Comparison of ENCODE assay signal across 18 mouse cellular contexts in genomic region chr7:145309877-145310276, GRCm38 (mm10). TPM values are rescaled to one million over a fixed set of nuclear protein-coding genes. Genes with fewer than 3 reads are reported as not detected.
"Had no signal": no experiment of that assay in that cellular context is flagged by ENCODE, and none has a peak within 500 bp of the region (broad histone marks: within the 10 kb centered on the region; RNA-seq: fewer than 3 reads in every experiment).

No protein-coding gene starts in this region.

- H3K27me3 ChIP-seq: limb, embryonic 12.5 days; limb, embryonic 15.5 days; midbrain, embryonic 12.5 days; midbrain, embryonic 15.5 days; neural tube, embryonic 12.5 days; neural tube, embryonic 15.5 days; stomach, embryonic 15.5 days had no signal

- DNase-seq: kidney, adult 9 months; kidney, postnatal 14 days; kidney, postnatal 4 days; liver, postnatal 0 days; right cerebral cortex, postnatal 25 days; spleen, adult 18-20 months; thymus, postnatal 25 days had no signal

- H3K4me3 ChIP-seq: limb, embryonic 12.5 days; limb, embryonic 15.5 days; midbrain, embryonic 12.5 days; midbrain, embryonic 15.5 days; neural tube, embryonic 12.5 days; neural tube, embryonic 15.5 days; stomach, embryonic 15.5 days had no signal

- H3K9ac ChIP-seq: limb, embryonic 12.5 days; limb, embryonic 15.5 days; liver, embryonic 14.5 days; liver, postnatal 0 days; midbrain, embryonic 12.5 days; midbrain, embryonic 15.5 days; neural tube, embryonic 12.5 days; neural tube, embryonic 15.5 days; stomach, embryonic 15.5 days had no signal

- H3K27ac ChIP-seq: limb, embryonic 12.5 days; limb, embryonic 15.5 days; liver, embryonic 14.5 days; macrophage; midbrain, embryonic 12.5 days; midbrain, embryonic 15.5 days; neural tube, embryonic 12.5 days; neural tube, embryonic 15.5 days; stomach, embryonic 15.5 days had no signal

- H3K4me2 ChIP-seq: limb, embryonic 12.5 days; limb, embryonic 15.5 days; liver, embryonic 11.5 days; midbrain, embryonic 12.5 days; midbrain, embryonic 15.5 days; neural tube, embryonic 12.5 days; neural tube, embryonic 15.5 days; stomach, embryonic 15.5 days had no signal

- H3K36me3 ChIP-seq: limb, embryonic 12.5 days; limb, embryonic 15.5 days; midbrain, embryonic 12.5 days; midbrain, embryonic 15.5 days; neural tube, embryonic 12.5 days; neural tube, embryonic 15.5 days; stomach, embryonic 15.5 days had no signal

- H3K9me3 ChIP-seq: limb, embryonic 12.5 days; limb, embryonic 15.5 days; midbrain, embryonic 12.5 days; midbrain, embryonic 15.5 days; neural tube, embryonic 12.5 days; neural tube, embryonic 15.5 days; stomach, embryonic 15.5 days had no signal

- ATAC-seq: liver, postnatal 0 days; midbrain, embryonic 15.5 days had no signal

- H3K4me1 ChIP-seq: limb, embryonic 15.5 days; midbrain, embryonic 12.5 days; midbrain, embryonic 15.5 days; neural tube, embryonic 12.5 days; neural tube, embryonic 15.5 days; stomach, embryonic 15.5 days had no signal

RNA-seq across cellular contexts. Expression of gene Mrgprd, which starts 4.8 kb away (rescaled TPM):
- polyA plus RNA-seq: kidney, embryonic 16.5 days; limb, embryonic 12.5 days; limb, embryonic 15.5 days; liver, embryonic 11.5 days; liver, embryonic 14.5 days; liver, postnatal 0 days; macrophage; midbrain, embryonic 12.5 days; midbrain, embryonic 15.5 days; stomach, embryonic 15.5 days had no signal

RNA-seq across cellular contexts. Expression of gene Mrgprf, which starts 9.2 kb away (rescaled TPM):
- polyA plus RNA-seq: liver, embryonic 11.5 days; macrophage had no signal
